Mouse (Mus musculus) limb, embryonic 14.5 days (tissue): ENCODE measurements around the gene Thg1l. TPM values are rescaled to one million over a fixed set of nuclear protein-coding genes. Genes with fewer than 3 reads are reported as not detected.

Source experiments
- ATAC-seq: fragments of 200-750 bp; cut with Nextera tagmentation; 2 replicates; pipeline ENCODE4 v1.8.0; 2017; ENCODE audit warnings: low read depth, moderate number of reproducible peaks, moderate TSS enrichment; ENCODE audit not compliant: low FRiP score
- DNase-seq: peaks from one replicate; pipeline ENCODE4 v3.0.0-alpha.2; 2015; ENCODE audit warnings: low spot score
- H3K27ac ChIP-seq: fragments of 300-500 bp; sonication (generic); replicated peaks from 2 replicates; pipeline ENCODE4 v1.5.1; 2014; ENCODE audit warnings: low read depth, mild to moderate bottlenecking, low read length, moderate library complexity, mixed read lengths
- H3K27me3 ChIP-seq: fragments of 300-500 bp; sonication (generic); 2 replicates; pipeline ENCODE4 v1.6.1; 2014; ENCODE audit warnings: low read length, mixed read lengths; ENCODE audit not compliant: control insufficient read depth, insufficient read depth
- H3K36me3 ChIP-seq: fragments of 300-500 bp; sonication (generic); 2 replicates; pipeline ENCODE4 v1.6.1; 2014; ENCODE audit warnings: mild to moderate bottlenecking, low read length, moderate library complexity, mixed read lengths; ENCODE audit not compliant: control insufficient read depth, insufficient read depth
- H3K4me1 ChIP-seq: fragments of 300-500 bp; sonication (generic); 2 replicates; pipeline ENCODE4 v1.6.1; 2014; ENCODE audit warnings: antibody characterized with exemption, low read length, mixed read lengths; ENCODE audit not compliant: control insufficient read depth, insufficient read depth
- H3K4me2 ChIP-seq: fragments of 300-500 bp; sonication (generic); replicated peaks from 2 replicates; pipeline ENCODE4 v1.6.1; 2014; ENCODE audit warnings: low read depth, mild to moderate bottlenecking, low read length, moderate library complexity; ENCODE audit not compliant: severe bottlenecking
- H3K4me3 ChIP-seq: fragments of 300-500 bp; sonication (generic); replicated peaks from 2 replicates; pipeline ENCODE4 v1.5.1; 2014; ENCODE audit warnings: low read length
- H3K9ac ChIP-seq: fragments of 300-500 bp; sonication (generic); 2 replicates; pipeline ENCODE4 v1.6.1; 2014; ENCODE audit warnings: mild to moderate bottlenecking, low read depth, low read length, moderate library complexity; ENCODE audit not compliant: severe bottlenecking
- H3K9me3 ChIP-seq: fragments of 300-500 bp; sonication (generic); 2 replicates; pipeline ENCODE4 v1.6.1; 2016; ENCODE audit warnings: low read length; ENCODE audit not compliant: control insufficient read depth
- POLR2A ChIP-seq: fragments of 200-500 bp; IDR thresholded peaks from 2 replicates; pipeline ENCODE4 v1.8.0; 2012; ENCODE audit warnings: inconsistent platforms, mild to moderate bottlenecking, moderate library complexity, borderline replicate concordance; ENCODE audit not compliant: insufficient read depth, insufficient read length; ENCODE audit errors: extremely low read depth
- WGBS: fragments of 180-500 bp; shearing (Covaris S2); extraction: QIAGEN DNeasy Blood & Tissue Kit; methylation state at CpG from one replicate; pipeline ENCODE4 v1.1.7; 2014; 5-methylcytosine and 5-hydroxymethylcytosine counted together
- polyA plus RNA-seq, 2 experiments: library from polyadenylated mRNA; depleted of rRNA in 1 of 2; stranded (reverse) in 1 of 2; unstranded in 1 of 2; fragments of >200 nt; fragmentation: Nextera tagmentation in 1 of 2; extraction: Ambion mirVana in 1 of 2; gene quantifications; 2 replicates each; pipeline versions ENCODE4 v1.2.1 to v1.2.3; 2012 to 2014

The Thg1l gene
- polyA plus RNA-seq, 2 experiments: 11.2 to 15.0 TPM

DNA sequence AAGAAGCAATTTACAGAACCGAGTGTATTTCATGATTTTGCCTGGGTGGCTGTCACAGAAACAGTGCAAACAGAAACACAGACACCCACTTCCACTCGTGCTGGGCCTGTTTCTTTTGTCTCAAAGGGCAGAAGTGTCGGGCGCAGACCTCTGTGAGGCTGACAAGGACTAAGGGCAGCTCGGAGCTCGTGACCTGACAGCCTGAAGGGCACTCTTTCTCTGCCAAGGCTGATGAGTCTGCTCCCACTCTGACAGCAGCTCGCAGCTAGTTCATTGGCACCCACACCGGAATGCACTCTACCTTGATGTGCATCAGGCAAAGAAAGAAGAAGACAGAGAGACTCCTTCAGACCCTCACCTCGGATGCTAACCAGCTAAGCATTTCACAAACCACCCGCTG is 25.8 kb downstream of the Thg1l start:
- Histone ChIP-seq H3K27ac (no peak overlapping the region), H3K4me3 (no peak overlapping the region), H3K4me2 (no peak overlapping the region), H3K4me1 (0 out of 2 replicates have a peak, but pooled peaks cover 2% of the 10 kb centered on the region), H3K9ac (no peak overlapping the region), H3K9me3 (no peaks in the 10 kb centered on the region), H3K36me3 (peaks cover 44% of the 10 kb centered on the region), H3K27me3 (no peaks in the 10 kb centered on the region)
- DNase-seq: no peak
- WGBS: 90% methylated on average over 10 of the region's 10 CpGs
- ATAC-seq: no peak
- TF ChIP-seq POLR2A: no peak

DNA sequence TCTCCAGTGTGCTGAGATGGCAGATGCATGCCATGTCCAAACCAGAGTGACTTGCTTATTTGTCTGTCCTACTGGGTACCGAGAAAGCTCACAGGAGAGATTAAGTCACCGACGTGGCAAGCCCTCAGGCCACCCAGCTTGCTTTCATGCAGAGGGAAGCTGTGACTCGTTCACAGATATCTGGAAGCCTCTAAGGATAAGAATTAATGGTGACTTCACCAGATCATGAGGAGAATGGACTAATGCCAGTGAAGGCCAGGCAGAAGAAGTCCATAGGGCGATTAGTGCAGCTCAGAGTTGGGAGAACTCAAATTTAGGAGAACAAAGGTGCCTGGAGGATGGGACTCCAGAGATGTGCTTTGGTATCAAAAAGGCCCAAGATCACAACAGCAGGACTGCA is 27.8 kb downstream of the Thg1l start:
- DNase-seq (no peak), ATAC-seq (no peak)
- Histone ChIP-seq H3K9ac (no peak overlapping the region), H3K27me3 (no peaks in the 10 kb centered on the region), H3K4me1 (0 out of 2 replicates have a peak, but pooled peaks cover 2% of the 10 kb centered on the region), H3K9me3 (no peaks in the 10 kb centered on the region), H3K4me3 (no peak overlapping the region), H3K27ac (no peak overlapping the region), H3K36me3 (peaks cover 23% of the 10 kb centered on the region), H3K4me2 (no peak overlapping the region)
- TF ChIP-seq POLR2A: no peak
- 64% methylated on average over 5 of the region's 5 CpGs for WGBS

GRCm38 (mm10) chr11:45926640-45927082 is 28.6 kb downstream of the Thg1l start:
- under 1% methylated on average over 9 of the region's 9 CpGs for WGBS

GRCm38 (mm10) chr11:45925436-45925835 is 29.9 kb downstream of the Thg1l start:
- H3K4me1 ChIP-seq: 0 out of 2 replicates have a peak, but pooled peaks cover 9% of the 10 kb centered on the region
- no peak overlapping the region for H3K4me2 ChIP-seq
- H3K9me3 ChIP-seq: no peaks in the 10 kb centered on the region
- H3K27ac ChIP-seq: no peak overlapping the region
- no peak overlapping the region for H3K9ac ChIP-seq
- 30% methylated on average over 6 of the region's 6 CpGs for WGBS
- ATAC-seq: no peak
- peaks cover 9% of the 10 kb centered on the region for H3K36me3 ChIP-seq
- no peaks in the 10 kb centered on the region for H3K27me3 ChIP-seq
- no peak for DNase-seq
- H3K4me3 ChIP-seq: no peak overlapping the region
- no peak for TF ChIP-seq POLR2A

More at GRCm38 (mm10) chr11:45926640-45927082, 28.6 kb downstream of the Thg1l start:
- Histone ChIP-seq H3K27ac (no peak overlapping the region), H3K4me3 (peak overlapping the region; percentile 28), H3K9ac (no peak overlapping the region; the same call in 1 of the 2 replicates), H3K36me3 (peaks cover 18% of the 10 kb centered on the region), H3K27me3 (no peaks in the 10 kb centered on the region), H3K4me2 (peak overlapping the region; percentile 39), H3K9me3 (no peaks in the 10 kb centered on the region), H3K4me1 (0 out of 2 replicates have a peak, but pooled peaks cover 2% of the 10 kb centered on the region)
- no peak for TF ChIP-seq POLR2A
- peak; percentile 93 for DNase-seq
- peak; percentile 91 for ATAC-seq

DNA sequence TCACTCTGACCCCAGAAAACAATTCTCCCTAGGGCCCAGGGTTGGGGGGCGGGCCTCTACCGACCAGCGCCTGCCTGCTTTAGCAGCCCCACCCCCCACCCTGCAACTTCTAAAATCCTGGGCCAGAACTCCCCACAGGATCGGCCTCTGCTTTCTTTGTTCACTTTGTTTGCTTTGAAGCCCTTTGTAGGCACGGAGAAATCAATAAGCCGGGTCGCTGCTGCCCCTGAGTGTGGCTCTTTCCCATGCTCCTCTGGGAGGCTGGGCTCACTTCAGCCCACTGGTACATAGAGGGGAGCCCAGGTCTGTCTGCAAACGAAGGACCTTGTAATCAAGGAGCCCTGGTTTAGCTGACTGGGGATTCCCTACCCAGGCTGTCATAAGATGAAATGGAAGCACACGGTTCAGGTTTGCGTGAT is 33.8 kb downstream of the Thg1l start:
- Histone ChIP-seq H3K36me3 (no peaks in the 10 kb centered on the region), H3K27me3 (no peaks in the 10 kb centered on the region), H3K4me2 (peak overlapping the region; percentile 15; the same call in 1 of the 2 replicates), H3K4me1 (0 out of 2 replicates have a peak, but pooled peaks cover 9% of the 10 kb centered on the region), H3K27ac (no peak overlapping the region), H3K4me3 (no peak overlapping the region), H3K9ac (no peak overlapping the region), H3K9me3 (no peaks in the 10 kb centered on the region)
- TF ChIP-seq POLR2A: no peak
- ATAC-seq: no peak
- peak; percentile 17 for DNase-seq
- 9% methylated on average over 10 of the region's 10 CpGs for WGBS

DNA sequence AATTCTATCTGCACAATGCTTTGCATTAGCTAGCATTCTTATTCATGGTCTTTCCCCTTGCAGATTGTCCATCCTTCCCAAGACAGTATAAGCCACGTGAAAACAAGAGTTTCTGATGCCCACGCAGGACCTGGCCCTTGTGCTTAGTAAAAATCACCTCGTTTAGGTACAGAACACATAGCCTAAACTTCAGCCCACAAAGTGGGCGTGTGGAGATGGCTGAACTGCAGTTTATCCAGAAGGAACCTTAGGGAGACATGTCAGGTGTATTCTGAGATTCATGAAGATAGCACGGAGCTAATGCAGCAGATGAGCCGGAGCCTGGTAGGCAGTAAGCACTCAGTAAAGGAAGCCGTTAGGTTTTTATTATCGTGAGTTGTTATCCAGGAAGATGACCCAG is 34.3 kb downstream of the Thg1l start:
- H3K9ac ChIP-seq: no peak overlapping the region
- H3K4me3 ChIP-seq: no peak overlapping the region
- WGBS: 53% methylated on average over 8 of the region's 8 CpGs
- ATAC-seq (no peak), DNase-seq (no peak)
- H3K4me1 ChIP-seq: 0 out of 2 replicates have a peak, but pooled peaks cover 7% of the 10 kb centered on the region
- H3K9me3 ChIP-seq: no peaks in the 10 kb centered on the region
- peak overlapping the region; percentile 15; the same call in 1 of the 2 replicates for H3K4me2 ChIP-seq
- H3K27me3 ChIP-seq: no peaks in the 10 kb centered on the region
- no peak for TF ChIP-seq POLR2A
- H3K27ac ChIP-seq: no peak overlapping the region
- H3K36me3 ChIP-seq: no peaks in the 10 kb centered on the region
